Mouse (Mus musculus) heart, adult 2 months (tissue): ENCODE measurements at regions not wholly inside any gene's neighbourhood (a gene's known extent, or its start where the extent isn't known, plus 50 kb on each side); places are given as distances from the start of the nearest gene placed in this dataset.

Experiments
- DNase-seq, 2 experiments: peaks; one replicate each; pipeline ENCODE4 v3.0.0; 2021
- H3K27ac ChIP-seq: fragments of 200-600 bp; 2 replicates; pipeline ENCODE4 v1.8.1; 2022
- H3K27me3 ChIP-seq: fragments of 200-500 bp; 2 replicates; pipeline ENCODE4 v1.6.1; 2012; ENCODE audit warnings: mild to moderate bottlenecking, low read length, inconsistent platforms, mixed read lengths; ENCODE audit not compliant: control insufficient read depth, insufficient read depth
- H3K36me3 ChIP-seq: fragments of 200-500 bp; 2 replicates; pipeline ENCODE4 v1.6.1; 2012; ENCODE audit warnings: low read length, inconsistent platforms; ENCODE audit not compliant: control insufficient read depth, insufficient read depth
- H3K4me1 ChIP-seq: fragments of 200-500 bp; 2 replicates; pipeline ENCODE4 v1.6.1; 2011; ENCODE audit warnings: low read length; ENCODE audit not compliant: control insufficient read depth, insufficient read depth
- H3K4me3 ChIP-seq: fragments of 200-600 bp; 2 replicates; pipeline ENCODE4 v1.8.1; 2022
- H3K79me2 ChIP-seq: fragments of 200-500 bp; replicated peaks from 2 replicates; pipeline ENCODE4 v1.6.1; 2012; ENCODE audit warnings: mild to moderate bottlenecking, inconsistent platforms, low read length, moderate library complexity, mixed read lengths; ENCODE audit not compliant: control insufficient read depth, insufficient read depth
- H3K9ac ChIP-seq: fragments of 200-500 bp; 2 replicates; pipeline ENCODE4 v1.6.1; 2012; ENCODE audit warnings: low read depth, mild to moderate bottlenecking, control low read depth, inconsistent platforms, low read length, mixed read lengths
- CTCF ChIP-seq: fragments of 200-600 bp; IDR thresholded peaks from 2 replicates; pipeline ENCODE4 v1.8.1; 2022; ENCODE audit warnings: antibody characterized with exemption, mild to moderate bottlenecking, moderate library complexity
- EP300 ChIP-seq: fragments of 200-500 bp; IDR thresholded peaks from 2 replicates; pipeline ENCODE4 v1.6.1; 2011; ENCODE audit warnings: low read depth, low read length, control low read depth; ENCODE audit not compliant: insufficient read depth
- POLR2A ChIP-seq: fragments of 200-500 bp; IDR thresholded peaks from 2 replicates; pipeline ENCODE4 v1.6.1; 2011; ENCODE audit warnings: mild to moderate bottlenecking, low read depth, low read length, control low read depth; ENCODE audit not compliant: insufficient read depth
- WGBS: fragments of 180-500 bp; shearing (Covaris S2); methylation state at CpG from one replicate; pipeline ENCODE4 v1.1.7; 2018; 5-methylcytosine and 5-hydroxymethylcytosine counted together
- intact Hi-C: fragments of 180-260 bp; cut with DNase I; formaldehyde crosslinking; loops from one replicate; pipeline ENCODE4 v1.15.1; 2025

DNA sequence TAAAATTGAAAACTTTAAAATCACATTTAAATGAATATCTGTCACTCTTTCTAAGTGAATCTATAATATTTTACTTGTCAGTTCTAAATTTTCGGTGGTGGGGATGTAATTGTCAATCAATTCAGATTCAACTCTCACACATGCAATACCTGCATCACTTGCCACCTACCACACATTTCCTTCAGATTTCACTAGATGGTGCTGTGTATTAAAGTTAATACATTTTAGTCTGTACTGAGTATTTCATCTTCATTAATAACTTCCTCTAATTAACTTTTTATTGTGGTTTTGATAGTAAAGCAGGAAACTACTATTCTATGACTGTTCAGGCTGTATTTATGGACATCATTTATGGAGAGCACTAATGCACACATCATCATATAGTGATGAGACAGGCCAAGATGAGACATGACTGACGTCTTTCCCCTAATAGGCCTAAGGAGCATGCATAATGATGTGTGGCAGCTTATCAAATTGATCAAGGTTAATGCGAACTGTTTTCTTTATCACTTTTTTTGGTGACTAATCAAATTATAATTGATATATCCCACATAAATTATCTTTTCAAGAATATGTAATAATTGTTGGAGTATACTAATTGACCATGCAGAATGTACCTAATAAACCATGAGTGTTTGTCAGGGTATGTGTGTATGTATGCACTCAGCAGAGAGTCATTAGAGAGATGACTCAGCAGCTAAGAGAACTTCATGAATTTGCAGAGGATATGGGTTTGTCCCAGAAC, 863.6 kb downstream of the Slitrk6 start:
- no peak for DNase-seq
- WGBS, result 59% methylated on average over 3 of the region's 3 CpGs
- Histone ChIP-seq H3K36me3 (no peaks in the 10 kb centered on the region), H3K79me2 (no peaks in the 10 kb centered on the region), H3K27ac (no peak overlapping the region), H3K27me3 (no peaks in the 10 kb centered on the region), H3K4me3 (no peak overlapping the region), H3K4me1 (no peaks in the 10 kb centered on the region), H3K9ac (no peak overlapping the region)
- TF ChIP-seq EP300 (no peak), CTCF (peak; percentile 50)
- intact Hi-C loops, result no loop called here

DNA sequence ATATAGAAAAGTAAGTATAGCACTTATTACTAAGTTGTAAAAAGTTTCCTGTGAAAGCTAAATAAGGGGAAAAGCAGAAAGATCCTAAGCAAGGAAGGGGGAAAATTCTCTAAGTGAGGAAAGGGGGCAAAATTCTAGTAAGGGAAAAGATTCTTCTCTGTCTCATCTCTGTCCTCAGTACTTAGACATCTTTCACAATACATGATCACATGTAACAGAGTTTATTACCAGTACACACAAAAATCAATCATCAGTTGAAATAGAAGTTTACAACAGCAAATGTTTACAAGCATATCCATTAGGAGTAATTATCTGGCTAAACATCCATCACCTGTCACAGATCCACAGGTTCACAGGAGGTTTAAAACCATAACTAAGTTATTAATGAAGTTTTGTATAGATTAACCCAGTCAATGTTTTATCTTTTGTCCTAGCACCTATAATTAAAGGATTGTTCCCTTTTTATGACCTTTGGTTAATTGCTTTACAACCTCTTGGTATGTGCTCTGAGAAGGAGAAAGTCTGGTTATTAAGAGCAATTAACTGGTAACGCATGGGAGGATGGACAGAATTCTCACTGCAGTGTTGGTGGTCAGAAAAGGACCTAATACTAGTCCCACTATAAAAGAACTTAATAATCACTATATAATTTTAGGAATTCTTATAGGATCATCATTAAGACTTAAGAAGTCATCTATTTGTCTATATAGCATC, 877.8 kb downstream of the Slitrk6 start:
- H3K27me3 ChIP-seq, result no peaks in the 10 kb centered on the region
- no peak overlapping the region for H3K9ac ChIP-seq
- intact Hi-C loops, result loop anchor here (5.0 kb wide), 1 partner anchor 885 kb away; no protein-coding TSS in a partner anchor
- no peaks in the 10 kb centered on the region for H3K79me2 ChIP-seq
- H3K27ac ChIP-seq, result no peak overlapping the region
- WGBS, result 77% methylated on average over 1 of the region's 1 CpGs
- no peak overlapping the region for H3K4me3 ChIP-seq
- H3K4me1 ChIP-seq, result no peaks in the 10 kb centered on the region
- DNase-seq, result no peak
- TF ChIP-seq POLR2A (no peak), EP300 (no peak), CTCF (no peak)
- H3K36me3 ChIP-seq, result no peaks in the 10 kb centered on the region

DNA sequence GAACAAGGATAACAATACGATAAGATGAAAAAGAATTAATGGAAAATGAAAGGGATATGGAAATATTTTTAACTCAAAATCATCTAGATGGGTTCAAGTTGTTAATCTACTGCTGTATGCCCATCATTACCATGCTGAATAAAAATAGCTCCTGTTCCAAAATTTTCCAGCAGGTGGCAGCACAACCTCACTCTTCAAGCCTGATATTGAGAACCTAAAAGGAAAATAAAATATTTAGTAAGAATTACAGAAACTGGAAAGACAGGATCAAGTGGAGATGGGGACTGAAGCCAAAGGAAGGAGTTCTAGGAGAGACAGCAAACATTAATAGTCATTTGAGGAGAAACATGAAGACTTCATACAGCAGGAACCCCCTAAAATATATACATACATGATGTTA, 880.7 kb downstream of the Slitrk6 start:
- Histone ChIP-seq H3K4me3 (no peak overlapping the region), H3K9ac (no peak overlapping the region), H3K27ac (no peak overlapping the region), H3K27me3 (no peaks in the 10 kb centered on the region), H3K36me3 (no peaks in the 10 kb centered on the region), H3K4me1 (no peaks in the 10 kb centered on the region), H3K79me2 (no peaks in the 10 kb centered on the region)
- TF ChIP-seq EP300, result no peak
- peak; percentile 71 for TF ChIP-seq CTCF
- WGBS, result 6% methylated on average over 1 of the region's 1 CpGs
- no peak for DNase-seq
- intact Hi-C loops, result loop anchor here (5.0 kb wide), 1 partner anchor 903 kb away; no protein-coding TSS in a partner anchor

DNA sequence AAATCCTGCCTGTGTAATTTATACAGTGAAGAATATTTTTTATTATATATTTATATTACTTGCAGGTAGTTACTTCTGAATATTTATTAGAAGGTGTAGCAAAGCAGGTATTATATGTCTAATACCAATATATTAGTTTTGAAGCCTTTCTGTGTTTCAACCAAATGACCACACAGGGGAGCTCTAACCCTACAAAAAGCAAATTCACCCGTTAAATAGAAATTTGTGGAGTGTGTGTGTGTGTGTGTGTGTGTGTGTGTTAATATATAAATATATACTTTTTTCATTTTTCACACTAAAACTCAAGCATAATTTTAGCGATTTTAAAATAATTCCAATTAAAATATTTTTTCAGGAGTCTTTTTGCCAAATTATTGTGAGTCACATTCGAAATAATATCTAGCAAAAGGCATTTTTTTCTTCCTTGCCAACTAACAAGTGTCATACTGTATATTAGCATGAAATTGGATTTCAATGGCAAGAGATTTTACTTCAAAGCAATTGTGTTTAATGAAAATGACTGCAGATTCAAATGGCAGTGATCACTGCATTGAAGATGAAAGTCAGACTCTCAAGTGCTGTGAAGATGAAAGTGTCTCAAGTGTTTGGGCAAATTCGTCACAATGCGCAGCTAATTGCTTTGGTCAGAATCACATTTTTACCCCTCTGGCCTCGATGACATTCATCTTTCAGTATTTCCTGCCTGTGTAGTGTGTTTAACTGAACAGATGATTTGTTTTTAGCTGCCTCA, 914.4 kb downstream of the Slitrk6 start:
- TF ChIP-seq CTCF (peak; percentile 54), EP300 (no peak)
- Histone ChIP-seq H3K4me1 (no peaks in the 10 kb centered on the region), H3K9ac (no peak overlapping the region), H3K27me3 (no peaks in the 10 kb centered on the region), H3K4me3 (no peak overlapping the region), H3K79me2 (no peaks in the 10 kb centered on the region), H3K36me3 (no peaks in the 10 kb centered on the region), H3K27ac (no peak overlapping the region)
- WGBS, result 33% methylated on average over 6 of the region's 6 CpGs
- intact Hi-C loops, result no loop called here
- DNase-seq, result no peak

DNA sequence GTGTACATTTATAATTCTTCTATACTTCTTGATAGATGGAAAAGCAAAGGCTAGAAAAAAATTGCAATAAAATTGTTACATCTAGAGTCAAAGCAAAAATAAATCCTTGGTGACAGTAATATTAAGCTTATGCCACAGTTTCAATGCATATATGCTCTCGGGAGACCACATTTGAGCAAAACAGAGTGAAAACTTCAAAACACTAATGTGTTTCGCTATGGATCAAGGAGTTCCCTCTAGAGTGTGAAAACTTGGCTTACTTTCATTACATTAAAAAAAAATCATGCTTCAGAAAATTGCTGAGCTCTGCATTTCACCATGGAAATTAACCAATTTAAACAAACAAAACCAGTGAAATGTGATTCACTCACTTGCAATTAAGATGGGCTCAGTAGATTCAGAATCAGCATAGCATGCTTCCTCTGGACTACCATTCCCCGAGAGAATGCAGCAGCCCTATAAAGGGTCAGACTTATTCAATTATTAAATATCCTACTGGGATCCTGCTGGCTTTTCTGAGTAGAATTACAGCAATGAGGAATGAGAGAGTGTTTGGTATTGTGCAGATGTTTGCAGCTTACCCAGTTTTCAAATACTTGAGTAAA, 888.7 kb upstream of the Slitrk1 start:
- TF ChIP-seq EP300, result no peak
- no peak for TF ChIP-seq CTCF
- Histone ChIP-seq H3K27ac (no peak overlapping the region), H3K27me3 (no peaks in the 10 kb centered on the region), H3K4me3 (no peak overlapping the region), H3K9ac (no peak overlapping the region), H3K79me2 (no peaks in the 10 kb centered on the region), H3K36me3 (no peaks in the 10 kb centered on the region), H3K4me1 (no peaks in the 10 kb centered on the region)
- WGBS, result 59% methylated on average over 3 of the region's 3 CpGs
- intact Hi-C loops, result no loop called here
- DNase-seq, result no peak

DNA sequence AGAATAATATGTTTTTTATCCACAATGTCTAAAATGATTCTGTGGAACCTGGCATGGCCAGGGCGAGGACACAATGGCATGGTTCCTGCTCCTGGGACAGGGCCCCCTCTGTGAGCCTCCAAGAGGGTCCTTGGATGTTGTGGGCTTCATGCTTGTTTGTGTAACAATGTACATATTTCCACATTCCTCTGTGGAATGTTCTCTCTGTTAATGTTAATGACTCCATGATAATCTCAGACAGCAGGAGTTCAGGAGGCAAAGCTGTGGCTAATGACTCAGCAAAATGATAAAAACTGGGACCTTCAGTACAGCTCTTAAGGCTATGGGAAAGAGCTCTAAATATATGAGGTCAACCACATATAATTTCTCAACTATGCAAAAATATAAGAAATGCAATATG, 858.3 kb upstream of the Slitrk1 start:
- no peaks in the 10 kb centered on the region for H3K36me3 ChIP-seq
- no peaks in the 10 kb centered on the region for H3K27me3 ChIP-seq
- no peak for TF ChIP-seq POLR2A
- TF ChIP-seq EP300, result no peak
- no peak for TF ChIP-seq CTCF
- WGBS, result 65% methylated on average over 1 of the region's 1 CpGs
- H3K79me2 ChIP-seq, result no peaks in the 10 kb centered on the region
- no peak overlapping the region for H3K27ac ChIP-seq
- DNase-seq, result no peak
- no peak overlapping the region for H3K4me3 ChIP-seq
- H3K9ac ChIP-seq, result no peak overlapping the region
- intact Hi-C loops, result no loop called here
- no peaks in the 10 kb centered on the region for H3K4me1 ChIP-seq
